Mouse (Mus musculus) limb, embryonic 14.5 days (tissue): ENCODE measurements around the gene Calr. TPM values are rescaled to one million over a fixed set of nuclear protein-coding genes. Genes with fewer than 3 reads are reported as not detected.

Source experiments
- ATAC-seq: fragments of 200-750 bp; cut with Nextera tagmentation; 2 replicates; pipeline ENCODE4 v1.8.0; 2017; ENCODE audit warnings: low read depth, moderate number of reproducible peaks, moderate TSS enrichment; ENCODE audit not compliant: low FRiP score
- DNase-seq: peaks from one replicate; pipeline ENCODE4 v3.0.0-alpha.2; 2015; ENCODE audit warnings: low spot score
- H3K27ac ChIP-seq: fragments of 300-500 bp; sonication (generic); replicated peaks from 2 replicates; pipeline ENCODE4 v1.5.1; 2014; ENCODE audit warnings: low read depth, mild to moderate bottlenecking, low read length, moderate library complexity, mixed read lengths
- H3K27me3 ChIP-seq: fragments of 300-500 bp; sonication (generic); 2 replicates; pipeline ENCODE4 v1.6.1; 2014; ENCODE audit warnings: low read length, mixed read lengths; ENCODE audit not compliant: control insufficient read depth, insufficient read depth
- H3K36me3 ChIP-seq: fragments of 300-500 bp; sonication (generic); 2 replicates; pipeline ENCODE4 v1.6.1; 2014; ENCODE audit warnings: mild to moderate bottlenecking, low read length, moderate library complexity, mixed read lengths; ENCODE audit not compliant: control insufficient read depth, insufficient read depth
- H3K4me1 ChIP-seq: fragments of 300-500 bp; sonication (generic); 2 replicates; pipeline ENCODE4 v1.6.1; 2014; ENCODE audit warnings: antibody characterized with exemption, low read length, mixed read lengths; ENCODE audit not compliant: control insufficient read depth, insufficient read depth
- H3K4me2 ChIP-seq: fragments of 300-500 bp; sonication (generic); replicated peaks from 2 replicates; pipeline ENCODE4 v1.6.1; 2014; ENCODE audit warnings: low read depth, mild to moderate bottlenecking, low read length, moderate library complexity; ENCODE audit not compliant: severe bottlenecking
- H3K4me3 ChIP-seq: fragments of 300-500 bp; sonication (generic); replicated peaks from 2 replicates; pipeline ENCODE4 v1.5.1; 2014; ENCODE audit warnings: low read length
- H3K9ac ChIP-seq: fragments of 300-500 bp; sonication (generic); 2 replicates; pipeline ENCODE4 v1.6.1; 2014; ENCODE audit warnings: mild to moderate bottlenecking, low read depth, low read length, moderate library complexity; ENCODE audit not compliant: severe bottlenecking
- H3K9me3 ChIP-seq: fragments of 300-500 bp; sonication (generic); 2 replicates; pipeline ENCODE4 v1.6.1; 2016; ENCODE audit warnings: low read length; ENCODE audit not compliant: control insufficient read depth
- POLR2A ChIP-seq: fragments of 200-500 bp; IDR thresholded peaks from 2 replicates; pipeline ENCODE4 v1.8.0; 2012; ENCODE audit warnings: inconsistent platforms, mild to moderate bottlenecking, moderate library complexity, borderline replicate concordance; ENCODE audit not compliant: insufficient read depth, insufficient read length; ENCODE audit errors: extremely low read depth
- WGBS: fragments of 180-500 bp; shearing (Covaris S2); extraction: QIAGEN DNeasy Blood & Tissue Kit; methylation state at CpG from one replicate; pipeline ENCODE4 v1.1.7; 2014; 5-methylcytosine and 5-hydroxymethylcytosine counted together
- polyA plus RNA-seq, 2 experiments: library from polyadenylated mRNA; depleted of rRNA in 1 of 2; stranded (reverse) in 1 of 2; unstranded in 1 of 2; fragments of >200 nt; fragmentation: Nextera tagmentation in 1 of 2; extraction: Ambion mirVana in 1 of 2; gene quantifications; 2 replicates each; pipeline versions ENCODE4 v1.2.1 to v1.2.3; 2012 to 2014

Calr gene
- polyA plus RNA-seq, 2 experiments = 827 to 831 TPM

DNA sequence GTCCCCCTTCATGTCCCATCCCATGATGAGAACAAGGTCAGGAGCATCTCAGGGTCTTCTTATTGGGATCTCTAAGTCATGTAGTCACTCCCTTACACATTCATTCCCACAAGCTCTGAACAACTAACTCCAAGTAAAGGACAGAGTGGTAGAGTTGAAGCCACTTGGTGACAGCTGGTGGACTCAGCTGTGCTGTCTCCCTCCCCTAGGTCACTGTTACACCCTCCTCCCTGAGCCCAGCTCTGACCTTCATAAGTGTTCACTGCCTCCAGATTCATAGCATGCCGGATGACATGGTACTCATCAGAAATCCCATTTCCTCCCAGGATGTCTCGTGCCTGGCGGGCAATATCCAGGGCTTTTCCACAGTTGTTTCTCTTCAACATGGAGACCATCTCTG lies 41.5 kb upstream of the Calr start:
- no peak overlapping the region for H3K4me2 ChIP-seq
- H3K4me1 ChIP-seq = peaks cover 6% of the 10 kb centered on the region
- DNase-seq (no peak), ATAC-seq (no peak)
- no peak for TF ChIP-seq POLR2A
- H3K9me3 ChIP-seq = no peaks in the 10 kb centered on the region
- WGBS = 96% methylated on average over 3 of the region's 3 CpGs
- no peak overlapping the region for H3K9ac ChIP-seq
- H3K27me3 ChIP-seq = no peaks in the 10 kb centered on the region
- peaks cover 44% of the 10 kb centered on the region for H3K36me3 ChIP-seq
- no peak overlapping the region for H3K27ac ChIP-seq
- H3K4me3 ChIP-seq = no peak overlapping the region

GRCm38 (mm10) chr8:84884728-84885127 lies 38.0 kb upstream of the Calr start:
- H3K36me3 ChIP-seq = peaks cover 45% of the 10 kb centered on the region
- WGBS = 86% methylated on average over 4 of the region's 4 CpGs

DNA sequence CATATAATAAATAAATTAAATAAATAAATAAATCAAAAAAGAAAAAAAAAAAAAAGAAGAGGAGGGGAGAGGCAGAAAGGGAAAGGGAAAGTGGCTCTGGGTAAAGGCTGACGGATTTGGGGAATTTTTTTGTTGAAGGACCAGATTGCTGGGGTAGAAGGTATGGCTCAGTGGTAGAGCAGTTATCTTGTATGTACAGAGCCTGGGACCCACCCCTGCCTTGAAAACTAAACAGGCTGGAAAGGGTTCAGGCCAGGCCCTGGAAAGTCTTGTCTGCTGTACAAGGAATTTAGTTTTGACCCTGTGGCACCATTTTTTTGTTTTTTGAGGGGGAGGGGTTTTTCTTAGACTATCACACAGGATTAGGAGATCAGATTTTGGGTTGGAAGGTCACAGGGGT lies 32.2 kb upstream of the Calr start:
- H3K9ac ChIP-seq = no peak overlapping the region
- H3K27me3 ChIP-seq = no peaks in the 10 kb centered on the region
- no peaks in the 10 kb centered on the region for H3K4me1 ChIP-seq
- DNase-seq (no peak), ATAC-seq (no peak)
- 88% methylated on average over 1 of the region's 1 CpGs for WGBS
- no peak overlapping the region for H3K27ac ChIP-seq
- no peak overlapping the region for H3K4me2 ChIP-seq
- no peaks in the 10 kb centered on the region for H3K9me3 ChIP-seq
- H3K36me3 ChIP-seq = peaks cover 7% of the 10 kb centered on the region; the same call in 1 of the 2 replicates
- no peak for TF ChIP-seq POLR2A
- H3K4me3 ChIP-seq = no peak overlapping the region

More at GRCm38 (mm10) chr8:84884728-84885127, 38.0 kb upstream of the Calr start:
- Histone ChIP-seq H3K27ac (no peak overlapping the region), H3K4me1 (no peaks in the 10 kb centered on the region), H3K27me3 (no peaks in the 10 kb centered on the region), H3K4me2 (no peak overlapping the region), H3K9me3 (no peaks in the 10 kb centered on the region), H3K9ac (no peak overlapping the region), H3K4me3 (no peak overlapping the region)
- no peak for TF ChIP-seq POLR2A
- ATAC-seq (no peak), DNase-seq (no peak)

- Histone ChIP-seq H3K4me1 (peaks cover 6% of the 10 kb centered on the region), H3K9me3 (no peaks in the 10 kb centered on the region), H3K9ac (no peak overlapping the region), H3K27me3 (no peaks in the 10 kb centered on the region), H3K4me2 (no peak overlapping the region), H3K27ac (no peak overlapping the region), H3K36me3 (peaks cover 4% of the 10 kb centered on the region; the same call in 1 of the 2 replicates), H3K4me3 (no peak overlapping the region)
- no peak for TF ChIP-seq POLR2A
- no peak for ATAC-seq
- WGBS = 67% methylated on average over 3 of the region's 3 CpGs
- no peak for DNase-seq
These were observed 30.7 kb upstream of the Calr start for GRCm38 (mm10) chr8:84877297-84878035.

GRCm38 (mm10) chr8:84874339-84874738 lies 27.6 kb upstream of the Calr start:
- no peak overlapping the region for H3K4me3 ChIP-seq
- WGBS = 89% methylated on average over 3 of the region's 3 CpGs
- no peak overlapping the region for H3K4me2 ChIP-seq
- H3K36me3 ChIP-seq = peaks cover 6% of the 10 kb centered on the region
- H3K9me3 ChIP-seq = no peaks in the 10 kb centered on the region
- DNase-seq = no peak
- peaks cover 13% of the 10 kb centered on the region for H3K4me1 ChIP-seq
- TF ChIP-seq POLR2A = no peak
- H3K27me3 ChIP-seq = no peaks in the 10 kb centered on the region
- no peak for ATAC-seq
- H3K9ac ChIP-seq = no peak overlapping the region
- no peak overlapping the region for H3K27ac ChIP-seq

GRCm38 (mm10) chr8:84873016-84873415 lies 26.3 kb upstream of the Calr start:
- Histone ChIP-seq H3K27ac (no peak overlapping the region), H3K4me3 (peak overlapping the region; percentile 49), H3K4me2 (peak overlapping the region; percentile 99), H3K9ac (0 out of 2 replicates have a peak overlapping the region, but pooled peaks have one; percentile 60), H3K36me3 (peaks cover 18% of the 10 kb centered on the region), H3K9me3 (no peaks in the 10 kb centered on the region), H3K27me3 (no peaks in the 10 kb centered on the region), H3K4me1 (peaks cover 13% of the 10 kb centered on the region)
- WGBS = 62% methylated on average over 4 of the region's 4 CpGs
- DNase-seq (no peak), ATAC-seq (no peak)
- no peak for TF ChIP-seq POLR2A
